Mouse (Mus musculus) brain, adult 10 weeks (tissue): ENCODE measurements around the gene Olfr486. TPM values are rescaled to one million over a fixed set of nuclear protein-coding genes. Genes with fewer than 3 reads are reported as not detected.

Source experiments
- polyA plus RNA-seq: library from polyadenylated mRNA; stranded (reverse); fragments of 350-450 nt; fragmentation: Illumina TruSeq; extraction: RNeasy Lipid Tissue Mini Kit (QIAGEN cat#74804); gene quantifications from one replicate; pipeline ENCODE4 v1.2.3, GENCODE M21; 2015; ENCODE audit warnings: low read depth, low replicate concordance

Olfr486 gene
- not detected for polyA plus RNA-seq

GRCm38 (mm10) chr7:108172642-108173041, at the start of gene Olfr486:
Gene Olfr486, minus strand, starts transcription at chr7:108172742.

GRCm38 (mm10) chr7:108214536-108214935, 42.0 kb upstream of the Olfr486 start, which contains the start of gene Olfr487:
Gene Olfr487, minus strand, starts transcription at chr7:108214636.

GRCm38 (mm10) chr7:108159771-108160170, 12.8 kb downstream of the Olfr486 start, which contains the start of gene Olfr485:
Gene Olfr485, minus strand, starts transcription at chr7:108159871.

GRCm38 (mm10) chr7:108127349-108127748, 45.2 kb downstream of the Olfr486 start, which contains the start of gene Olfr484:
Gene Olfr484, minus strand, starts transcription at chr7:108127449.

Other genes starting within 250 kb of the Olfr486 start
- not detected for gene Olfr473, start 242.3 kb downstream of the Olfr486 start, polyA plus RNA-seq
- gene Olfr474, start 218.1 kb downstream of the Olfr486 start, polyA plus RNA-seq: not detected
- gene Olfr476, start 207.9 kb downstream of the Olfr486 start, polyA plus RNA-seq: not detected
- gene Olfr477, start 186.0 kb downstream of the Olfr486 start, polyA plus RNA-seq: not detected
- gene Olfr478, start 138.8 kb downstream of the Olfr486 start, polyA plus RNA-seq: not detected
- not detected for gene Olfr479, start 122.0 kb downstream of the Olfr486 start, polyA plus RNA-seq
- gene Olfr480, start 105.4 kb downstream of the Olfr486 start, polyA plus RNA-seq: not detected
- gene Olfr481, start 92.9 kb downstream of the Olfr486 start, polyA plus RNA-seq: not detected
- gene Olfr482, start 75.2 kb downstream of the Olfr486 start, polyA plus RNA-seq: not detected
- not detected for gene Olfr483, start 71.9 kb downstream of the Olfr486 start, polyA plus RNA-seq
- gene Olfr484, start 45.3 kb downstream of the Olfr486 start, polyA plus RNA-seq: not detected
- gene Olfr485, start 12.9 kb downstream of the Olfr486 start, polyA plus RNA-seq: not detected
- not detected for gene Olfr487, start 41.9 kb upstream of the Olfr486 start, polyA plus RNA-seq
- not detected for gene Olfr488, start 85.6 kb upstream of the Olfr486 start, polyA plus RNA-seq
- not detected for gene Olfr490, start 116.2 kb upstream of the Olfr486 start, polyA plus RNA-seq
- not detected for gene Olfr491, start 140.7 kb upstream of the Olfr486 start, polyA plus RNA-seq
- gene Olfr492, start 150.9 kb upstream of the Olfr486 start, polyA plus RNA-seq: not detected
- not detected for gene Olfr493, start 174.2 kb upstream of the Olfr486 start, polyA plus RNA-seq
- gene Olfr494, start 192.6 kb upstream of the Olfr486 start, polyA plus RNA-seq: not detected
- not detected for gene Olfr495, start 220.4 kb upstream of the Olfr486 start, polyA plus RNA-seq
- not detected for gene Olfr497, start 247.7 kb upstream of the Olfr486 start, polyA plus RNA-seq